ENCODE assay signal across 9 mouse cellular contexts in the genomic region with DNA sequence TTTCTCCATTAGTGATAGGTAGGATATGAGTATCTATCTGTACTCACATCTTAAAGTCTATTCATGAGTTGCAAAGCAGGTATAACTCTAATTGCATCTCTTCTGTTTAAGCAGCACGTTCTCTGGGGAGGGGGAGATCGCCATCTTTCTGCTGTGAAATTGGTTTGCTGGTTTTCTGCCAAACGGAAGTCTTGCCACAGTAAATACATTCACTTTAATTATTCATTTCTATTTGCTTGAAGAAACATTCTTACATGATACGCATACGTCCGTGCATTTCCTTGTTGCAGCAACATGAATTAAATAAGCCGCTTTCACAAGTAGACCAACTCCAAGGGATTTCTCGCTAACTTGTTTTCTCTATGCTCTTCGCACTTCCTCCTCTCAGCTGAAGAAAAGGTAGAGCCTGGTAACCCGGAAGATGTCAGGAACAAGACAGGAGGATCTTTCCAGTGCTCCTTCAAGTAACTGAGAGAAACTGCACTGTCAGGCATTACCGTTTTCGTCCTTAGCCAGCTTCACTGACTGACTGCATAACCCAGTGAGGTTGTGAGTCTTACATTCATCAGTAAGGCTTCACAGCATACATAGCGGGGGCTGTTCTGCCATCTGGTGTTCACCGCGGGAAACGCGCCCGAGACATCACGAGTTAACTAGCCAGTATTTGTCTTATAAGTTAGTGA. TPM values are rescaled to one million over a fixed set of nuclear protein-coding genes. Genes with fewer than 3 reads are reported as not detected.
DNase-seq lines count a peak whose midpoint lies in the region; ATAC-seq and TF ChIP-seq lines count a peak whose summit lies in the region.
"Had no signal": no experiment of that assay in that cellular context is flagged by ENCODE, and none has a peak within 500 bp of the region (broad histone marks: within the 10 kb centered on the region; RNA-seq: fewer than 3 reads in every experiment).

No protein-coding gene starts in this region.

- H3K4me3 ChIP-seq in E14TG2a.4 (replicated peaks; ENCODE audit: low read length): no peak overlapping the region
- H3K4me3 ChIP-seq in forebrain, embryonic 12.5 days (replicated peaks): no peak overlapping the region
- no peak overlapping the region for H3K4me3 ChIP-seq in liver, postnatal 0 days (ENCODE audit: low read depth, low read length)
- no peak overlapping the region for H3K4me3 ChIP-seq in neural tube, embryonic 15.5 days (replicated peaks)
- peak overlapping the region; percentile 69 for H3K4me3 ChIP-seq in testis, adult 2 months (ENCODE audit: control insufficient read depth, low read depth, low read length)

- no peaks in the 10 kb centered on the region for H3K36me3 ChIP-seq in E14TG2a.4 (ENCODE audit: insufficient read depth, low read length)
- no peaks in the 10 kb centered on the region for H3K36me3 ChIP-seq in forebrain, embryonic 12.5 days (replicated peaks)
- no peaks in the 10 kb centered on the region for H3K36me3 ChIP-seq in liver, postnatal 0 days (replicated peaks; ENCODE audit: insufficient read depth, low read length)
- H3K36me3 ChIP-seq in neural tube, embryonic 15.5 days: no peaks in the 10 kb centered on the region
- H3K36me3 ChIP-seq in testis, adult 2 months (ENCODE audit: control insufficient read depth, insufficient read depth, low read length): no peaks in the 10 kb centered on the region

- no peak for TF ChIP-seq POLR2A in testis, adult 2 months (IDR thresholded peaks at IDR 0.05; ENCODE audit: control insufficient read depth, low read depth, low read length)

- peak; percentile 79 for TF ChIP-seq CTCF in E14TG2a.4 (conservative IDR thresholded peaks at IDR 0.05; ENCODE audit: low read length)
- peak; percentile 91 for TF ChIP-seq CTCF in liver, postnatal 0 days (IDR thresholded peaks at IDR 0.05; ENCODE audit: low read depth)
- peak; percentile 79 for TF ChIP-seq CTCF in testis, adult 2 months (IDR thresholded peaks at IDR 0.05; ENCODE audit: control insufficient read depth, insufficient read depth, insufficient replicate concordance, low read depth, low read length)

- no peaks in the 10 kb centered on the region for H3K27me3 ChIP-seq in E14TG2a.4 (ENCODE audit: insufficient read depth, low read length)
- no peaks in the 10 kb centered on the region for H3K27me3 ChIP-seq in forebrain, embryonic 12.5 days
- no peaks in the 10 kb centered on the region for H3K27me3 ChIP-seq in liver, postnatal 0 days (ENCODE audit: insufficient read depth, low read length)
- no peaks in the 10 kb centered on the region for H3K27me3 ChIP-seq in neural tube, embryonic 15.5 days (replicated peaks)
- H3K27me3 ChIP-seq in testis, adult 2 months (ENCODE audit: control insufficient read depth, insufficient read depth, low read length): no peaks in the 10 kb centered on the region

- intact Hi-C loops in heart, postnatal 14 days (cut with DNase I): loop anchor here (1.0 to 5.0 kb wide), 3 partner anchors 250 to 516 kb away; no protein-coding TSS in a partner anchor

- no peak overlapping the region for H3K9ac ChIP-seq in forebrain, embryonic 12.5 days
- H3K9ac ChIP-seq in liver, postnatal 0 days (replicated peaks): no peak overlapping the region
- no peak overlapping the region for H3K9ac ChIP-seq in neural tube, embryonic 15.5 days (replicated peaks)

- no peak overlapping the region for H3K27ac ChIP-seq in forebrain, embryonic 12.5 days
- no peak overlapping the region for H3K27ac ChIP-seq in liver, postnatal 0 days (ENCODE audit: low read depth)
- peak overlapping the region; percentile 58; the same call in 1 of the 2 replicates for H3K27ac ChIP-seq in neural tube, embryonic 15.5 days (replicated peaks)
- no peak overlapping the region for H3K27ac ChIP-seq in testis, adult 2 months (ENCODE audit: control insufficient read depth, insufficient read depth, low read depth, low read length)
- H3K27ac ChIP-seq: macrophage had no signal

- H3K4me2 ChIP-seq in forebrain, embryonic 12.5 days: no peak overlapping the region
- peak overlapping the region; percentile 29; the same call in 1 of the 2 replicates for H3K4me2 ChIP-seq in liver, postnatal 0 days (ENCODE audit: low read depth, low read length)
- peak overlapping the region; percentile 40 for H3K4me2 ChIP-seq in neural tube, embryonic 15.5 days

- DNase-seq in brain, embryonic 18.5 days (ENCODE audit: low read depth, low spot score): peak; percentile 79
- DNase-seq in heart, postnatal 14 days: peak; percentile 73 to 84
- DNase-seq in kidney, postnatal 4 days: peak; percentile 87
- peak; percentile 84 for DNase-seq in liver, postnatal 0 days

- H3K9me3 ChIP-seq in E14TG2a.4 (ENCODE audit: low read length): no peaks in the 10 kb centered on the region
- no peaks in the 10 kb centered on the region for H3K9me3 ChIP-seq in forebrain, embryonic 12.5 days
- H3K9me3 ChIP-seq in liver, postnatal 0 days (ENCODE audit: low read length): no peaks in the 10 kb centered on the region
- H3K9me3 ChIP-seq in neural tube, embryonic 15.5 days (replicated peaks): no peaks in the 10 kb centered on the region

- ATAC-seq in forebrain, embryonic 12.5 days (ENCODE audit: low FRiP score): peak; percentile 79; the same call in 1 of the 2 replicates
- ATAC-seq in liver, postnatal 0 days: peak; percentile 60; the same call in 1 of the 2 replicates
- peak; percentile 87 for ATAC-seq in neural tube, embryonic 15.5 days (ENCODE audit: low FRiP score)

- 40% methylated on average over 19 of the region's 19 CpGs for WGBS in forebrain, embryonic 12.5 days
- WGBS in liver, postnatal 0 days (ENCODE audit: insufficient replicate concordance): 33% methylated on average over 19 of the region's 19 CpGs
- 29% methylated on average over 19 of the region's 19 CpGs for WGBS in neural tube, embryonic 15.5 days

- no peaks in the 10 kb centered on the region for H3K4me1 ChIP-seq in E14TG2a.4 (replicated peaks; ENCODE audit: low read depth, low read length)
- 0 out of 2 replicates have a peak, but pooled peaks cover 3% of the 10 kb centered on the region for H3K4me1 ChIP-seq in forebrain, embryonic 12.5 days
- H3K4me1 ChIP-seq in liver, postnatal 0 days (ENCODE audit: insufficient read depth): no peaks in the 10 kb centered on the region
- peaks cover 6% of the 10 kb centered on the region; the same call in 1 of the 2 replicates for H3K4me1 ChIP-seq in neural tube, embryonic 15.5 days
- no peaks in the 10 kb centered on the region for H3K4me1 ChIP-seq in testis, adult 2 months (ENCODE audit: control insufficient read depth, insufficient read depth, low read length)

- TF ChIP-seq EP300 in liver, postnatal 0 days (IDR thresholded peaks at IDR 0.05; ENCODE audit: low read depth): no peak

RNA-seq across cellular contexts. Expression of gene Prkca, which starts 34.1 kb away (rescaled TPM):
- polyA plus RNA-seq in forebrain, embryonic 12.5 days (2016; fragmentation: Nextera tagmentation; extraction: Ambion mirVana): 3.3 and 4.6 TPM in 2 replicates
- total RNA-seq in heart, postnatal 14 days (2021): 10 to 100 TPM; 33.5 to 49.2 TPM
- polyA plus RNA-seq in liver, postnatal 0 days (2015; fragmentation: Nextera tagmentation; extraction: Ambion mirVana): 2.9 and 3.0 TPM in 2 replicates
- polyA plus RNA-seq in neural tube, embryonic 15.5 days (2015; fragmentation: Nextera tagmentation; extraction: Ambion mirVana): 9.1 and 10.6 TPM in 2 replicates
- polyA plus RNA-seq in testis, adult 2 months (2012; rRNA removed): 2.2 and 2.3 TPM in 2 replicates

RNA-seq across cellular contexts. Expression of gene Apoh, which starts 34.7 kb away (rescaled TPM):
- not detected in 2 replicates for polyA plus RNA-seq in forebrain, embryonic 12.5 days (2016; fragmentation: Nextera tagmentation; extraction: Ambion mirVana)
- total RNA-seq in heart, postnatal 14 days (2021): not detected
- 3,365 and 3,457 TPM in 2 replicates for polyA plus RNA-seq in liver, postnatal 0 days (2015; fragmentation: Nextera tagmentation; extraction: Ambion mirVana)
- polyA plus RNA-seq in neural tube, embryonic 15.5 days (2015; fragmentation: Nextera tagmentation; extraction: Ambion mirVana): 0.42 and 1.2 TPM in 2 replicates
- 101 and 121 TPM in 2 replicates for polyA plus RNA-seq in testis, adult 2 months (2012; rRNA removed)
- polyA plus RNA-seq: macrophage had no signal

RNA-seq across cellular contexts. Expression of gene Cep112, which starts 47.2 kb away (rescaled TPM):
- 18.6 and 22.4 TPM in 2 replicates for polyA plus RNA-seq in forebrain, embryonic 12.5 days (2016; fragmentation: Nextera tagmentation; extraction: Ambion mirVana)
- total RNA-seq in heart, postnatal 14 days (2021): 1 to 10 TPM; 8.7 to 9.0 TPM
- 0.66 and 1.1 TPM in 2 replicates for polyA plus RNA-seq in liver, postnatal 0 days (2015; fragmentation: Nextera tagmentation; extraction: Ambion mirVana)
- polyA plus RNA-seq in neural tube, embryonic 15.5 days (2015; fragmentation: Nextera tagmentation; extraction: Ambion mirVana): 6.4 and 6.5 TPM in 2 replicates
- 120 and 127 TPM in 2 replicates for polyA plus RNA-seq in testis, adult 2 months (2012; rRNA removed)

Comparison
In these comparisons a context has a peak if more than half of its experiments do, and no peak if none do; other contexts are left out.
1. RNA of gene Apoh, which starts 34.7 kb away (polyA plus RNA-seq): 3,365 to 3,457 TPM in liver, postnatal 0 days and 101 to 121 TPM in testis, adult 2 months; 0.42 to 1.2 TPM in neural tube, embryonic 15.5 days and not detected in forebrain, embryonic 12.5 days; every median in the first group is over 10 times any median in the second.
2. Peak in every context shown above with its lines, with median percentiles within 50 percentile points of each other: CTCF ChIP-seq, DNase-seq and ATAC-seq.